Mouse (Mus musculus): ENCODE results near the gene Oosp3. TPM values are rescaled to one million over a fixed set of nuclear protein-coding genes. Genes with fewer than 3 reads are reported as not detected.

The Oosp3 gene
- not detected for polyA plus RNA-seq (2017; shearing (Covaris generic))

DNA sequence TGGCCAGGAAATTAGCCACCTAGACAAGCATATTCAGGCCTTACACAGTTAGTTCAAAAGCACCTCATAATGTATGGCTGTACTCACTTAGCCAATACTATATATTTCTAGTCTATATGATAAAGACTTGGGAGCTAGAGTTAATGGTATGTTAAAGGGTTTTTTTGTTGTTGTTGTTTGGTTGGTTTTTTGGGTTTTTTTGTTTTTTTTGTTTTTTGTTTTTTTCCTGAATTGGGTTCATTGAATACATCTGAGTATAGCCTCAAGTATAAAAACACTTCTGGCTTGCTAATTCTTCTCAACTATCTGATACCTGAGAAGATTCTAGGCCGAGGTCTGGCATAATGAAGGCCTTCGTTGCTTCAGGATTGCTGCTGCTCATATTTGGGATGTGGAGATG is at the start of gene Oosp3:
Oosp3 (plus strand) TSS at position 301 of the 400 bp plus-strand sequence.

DNA sequence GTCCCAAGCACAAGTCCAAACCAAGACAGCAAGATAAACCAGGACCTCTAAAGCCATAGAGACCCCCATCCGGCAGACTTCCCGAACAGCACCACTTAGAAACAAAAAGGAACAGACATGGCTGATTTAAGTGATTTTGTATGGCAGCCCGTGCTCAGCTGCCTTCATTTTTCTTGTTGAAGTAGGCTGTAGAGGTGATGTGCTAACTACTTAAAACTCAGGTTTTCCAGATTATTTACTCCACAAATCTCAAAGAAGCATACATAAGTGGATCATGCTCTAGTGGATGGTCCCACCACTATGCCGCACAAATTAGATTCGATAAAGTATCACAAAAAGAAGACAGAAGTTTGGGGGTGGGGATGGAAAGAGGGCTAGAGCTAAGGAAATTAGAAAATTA is 36.4 kb upstream of the Oosp3 start, which contains the start of gene Oosp2:
Oosp2 (minus strand) TSS at position 101 of the 400 bp plus-strand sequence.

DNA sequence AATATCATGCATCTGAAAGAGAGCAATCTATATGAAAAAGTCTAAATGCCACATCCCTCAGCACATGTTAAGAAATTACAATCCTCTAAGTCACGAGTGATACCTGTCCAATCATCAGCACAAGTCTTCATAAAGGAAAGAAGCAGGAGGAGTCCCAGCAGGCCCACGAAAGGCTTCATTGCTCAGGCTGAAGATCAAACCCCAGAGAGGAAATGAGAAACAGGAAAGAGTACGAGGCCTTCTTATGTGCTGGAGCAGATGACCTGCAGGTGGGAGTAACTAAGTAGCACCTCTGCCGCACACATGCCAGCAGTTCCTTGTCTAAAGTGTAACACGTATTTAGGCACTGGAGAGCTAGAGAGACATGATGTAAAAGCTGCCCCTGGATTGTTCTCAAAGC is 6.0 kb upstream of the Oosp3 start, which contains the start of gene Oosp1:
Oosp1 (minus strand) TSS at position 312 of the 400 bp plus-strand sequence.

DNA sequence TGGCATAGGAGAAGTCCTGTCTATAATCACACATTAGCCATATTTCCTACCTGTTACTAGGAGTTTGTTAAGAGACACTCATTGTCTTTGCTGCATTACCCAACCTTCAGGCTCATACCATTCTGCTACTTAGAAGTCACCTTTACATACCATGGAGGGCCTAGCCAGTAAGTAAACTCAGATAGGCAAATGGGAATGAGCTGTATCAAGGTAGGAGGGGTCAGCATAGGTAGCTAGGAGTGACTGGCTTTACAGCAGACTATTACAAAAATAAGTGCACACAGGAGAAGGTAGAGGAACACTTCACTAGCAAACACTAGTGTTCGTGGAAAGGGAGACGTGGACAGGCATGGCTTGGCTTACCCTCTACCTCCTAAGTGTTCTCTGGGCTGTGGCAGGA is 50.4 kb downstream of the Oosp3 start, which contains the start of gene Gif:
Gif (plus strand) TSS at position 257 of the 400 bp plus-strand sequence.

Other genes starting within 250 kb of the Oosp3 start
- gene Ms4a6c, start 227.7 kb upstream of the Oosp3 start, polyA plus RNA-seq (2017; shearing (Covaris generic)) = 19.0 TPM
- gene Gm8369, start 211.1 kb upstream of the Oosp3 start, polyA plus RNA-seq (2017; shearing (Covaris generic)) = 287 TPM
- 1,152 TPM for gene Ms4a6b, start 180.5 kb upstream of the Oosp3 start, polyA plus RNA-seq (2017; shearing (Covaris generic))
- gene Ms4a4d, start 160.3 kb upstream of the Oosp3 start, polyA plus RNA-seq (2017; shearing (Covaris generic)) = 5.7 TPM
- gene Ms4a6d, start 92.2 kb upstream of the Oosp3 start, polyA plus RNA-seq (2017; shearing (Covaris generic)) = 15.4 TPM
- 0.18 TPM for gene Ms4a2, start 73.3 kb upstream of the Oosp3 start, polyA plus RNA-seq (2017; shearing (Covaris generic))
- not detected for gene Ms4a3, start 56.2 kb upstream of the Oosp3 start, polyA plus RNA-seq (2017; shearing (Covaris generic))
- gene Oosp2, start 36.5 kb upstream of the Oosp3 start, polyA plus RNA-seq (2017; shearing (Covaris generic)) = not detected
- not detected for gene Oosp1, start 5.9 kb upstream of the Oosp3 start, polyA plus RNA-seq (2017; shearing (Covaris generic))
- not detected for gene Gif, start 50.5 kb downstream of the Oosp3 start, polyA plus RNA-seq (2017; shearing (Covaris generic))
- 51.6 TPM for gene Mrpl16, start 73.3 kb downstream of the Oosp3 start, polyA plus RNA-seq (2017; shearing (Covaris generic))
- gene Stx3, start 122.3 kb downstream of the Oosp3 start, polyA plus RNA-seq (2017; shearing (Covaris generic)) = 2.0 TPM
- not detected for gene Olfr1417, start 142.2 kb downstream of the Oosp3 start, polyA plus RNA-seq (2017; shearing (Covaris generic))
- gene Olfr1418, start 164.0 kb downstream of the Oosp3 start, polyA plus RNA-seq (2017; shearing (Covaris generic)) = not detected
- not detected for gene Olfr1419, start 178.1 kb downstream of the Oosp3 start, polyA plus RNA-seq (2017; shearing (Covaris generic))
- not detected for gene Olfr1420, start 189.5 kb downstream of the Oosp3 start, polyA plus RNA-seq (2017; shearing (Covaris generic))
- gene Patl1, start 215.3 kb downstream of the Oosp3 start, polyA plus RNA-seq (2017; shearing (Covaris generic)) = 19.2 TPM

Measured in activated CD4-positive, CD25-positive, alpha-beta regulatory T cell, adult 9 weeks (primary cell).